In genomic region chr4:43957846-43958461, GRCm38 (mm10) we compare ENCODE assay signal across 8 mouse cellular contexts. TPM values are rescaled to one million over a fixed set of nuclear protein-coding genes. Genes with fewer than 3 reads are reported as not detected.
DNase-seq lines count a peak whose midpoint lies in the region; ATAC-seq and TF ChIP-seq lines count a peak whose summit lies in the region.

No protein-coding gene starts in this region.

- no peak for TF ChIP-seq EP300 in MEL (IDR thresholded peaks at IDR 0.05; ENCODE audit: low read depth in 1 of 2, low read length in 2 of 2)

- H3K4me3 ChIP-seq in MEL (ENCODE audit: control insufficient read depth in 1 of 2, insufficient read depth in 1 of 2, low read depth in 2 of 2, low read length in 2 of 2), result peak overlapping the region; percentile 65 to 89
- H3K4me3 ChIP-seq in forebrain, embryonic 13.5 days, result peak overlapping the region; percentile 74
- H3K4me3 ChIP-seq in hindbrain, embryonic 11.5 days (ENCODE audit: low read depth, low read length), result peak overlapping the region; percentile 71
- peak overlapping the region; percentile 77 for H3K4me3 ChIP-seq in liver, embryonic 13.5 days (replicated peaks)
- peak overlapping the region; percentile 77 for H3K4me3 ChIP-seq in neural tube, embryonic 13.5 days

- TF ChIP-seq POLR2A in MEL (IDR thresholded peaks at IDR 0.05; ENCODE audit: control insufficient read depth in 1 of 2, insufficient read depth in 1 of 2, low read depth in 1 of 2, low read length in 2 of 2, poor library complexity in 1 of 2), result no peak

- H3K4me2 ChIP-seq in forebrain, embryonic 13.5 days, result peak overlapping the region; percentile 89
- H3K4me2 ChIP-seq in hindbrain, embryonic 11.5 days (replicated peaks; ENCODE audit: low read depth, low read length), result peak overlapping the region; percentile 88
- H3K4me2 ChIP-seq in liver, embryonic 13.5 days, result peak overlapping the region; percentile 97
- H3K4me2 ChIP-seq in neural tube, embryonic 13.5 days, result peak overlapping the region; percentile 90

- peak; percentile 34; the same call in 1 of the 2 replicates for ATAC-seq in frontal cortex, adult (ENCODE audit: low TSS enrichment)
- ATAC-seq in forebrain, embryonic 13.5 days, result peak; percentile 86
- ATAC-seq in hindbrain, embryonic 11.5 days (ENCODE audit: low FRiP score), result peak; percentile 87
- peak; percentile 11 for ATAC-seq in liver, embryonic 13.5 days (ENCODE audit: low read depth)
- peak; percentile 87 for ATAC-seq in neural tube, embryonic 13.5 days (ENCODE audit: low read depth)

- peaks cover 1% of the 10 kb centered on the region for H3K79me2 ChIP-seq in MEL (ENCODE audit: control insufficient read depth, insufficient read depth, low read length, poor library complexity)

- no peaks in the 10 kb centered on the region for H3K9me3 ChIP-seq in MEL (replicated peaks; ENCODE audit: insufficient read depth, low read length)
- H3K9me3 ChIP-seq in forebrain, embryonic 13.5 days (replicated peaks), result no peaks in the 10 kb centered on the region
- H3K9me3 ChIP-seq in hindbrain, embryonic 11.5 days (ENCODE audit: control insufficient read depth, low read length), result no peaks in the 10 kb centered on the region
- H3K9me3 ChIP-seq in liver, embryonic 13.5 days (replicated peaks), result no peaks in the 10 kb centered on the region
- H3K9me3 ChIP-seq in neural tube, embryonic 13.5 days, result no peaks in the 10 kb centered on the region

- TF ChIP-seq CTCF in MEL (IDR thresholded peaks at IDR 0.05 in 2 of 3, conservative IDR thresholded peaks at IDR 0.05 in 1 of 3; ENCODE audit: control insufficient read depth in 1 of 3, insufficient read depth in 1 of 3, low read depth in 2 of 3, low read length in 3 of 3, poor library complexity in 1 of 3, severe bottlenecking in 1 of 3), result no peak

- DNase-seq in frontal cortex, postnatal 36 days (ENCODE audit: low spot score in 2 of 2), result no peak
- peak; percentile 68 for DNase-seq in MEL (ENCODE audit: low read depth, low spot score)
- DNase-seq in hindbrain, embryonic 11.5 days (ENCODE audit: low spot score), result peak; percentile 86
- DNase-seq in liver, embryonic 13.5 days, result no peak
- DNase-seq in yolk sac, embryonic 10.5 days (ENCODE audit: low spot score), result peak; percentile 61

- WGBS in forebrain, embryonic 13.5 days, result under 1% methylated on average over 26 of the region's 26 CpGs
- WGBS in hindbrain, embryonic 11.5 days, result 0% methylated on average over 26 of the region's 26 CpGs
- WGBS in liver, embryonic 13.5 days (ENCODE audit: insufficient replicate concordance), result under 1% methylated on average over 26 of the region's 26 CpGs
- under 1% methylated on average over 26 of the region's 26 CpGs for WGBS in neural tube, embryonic 13.5 days

- peaks cover 0 to 27% of the 10 kb centered on the region in 2 experiments; a peak in 2 of 4 replicates for H3K36me3 ChIP-seq in MEL (ENCODE audit: control insufficient read depth in 1 of 2, insufficient read depth in 2 of 2, low read length in 2 of 2)
- H3K36me3 ChIP-seq in forebrain, embryonic 13.5 days (ENCODE audit: poor library complexity, severe bottlenecking), result no peaks in the 10 kb centered on the region
- no peaks in the 10 kb centered on the region for H3K36me3 ChIP-seq in hindbrain, embryonic 11.5 days (ENCODE audit: control insufficient read depth, insufficient read depth, low read length)
- no peaks in the 10 kb centered on the region for H3K36me3 ChIP-seq in liver, embryonic 13.5 days
- no peaks in the 10 kb centered on the region for H3K36me3 ChIP-seq in neural tube, embryonic 13.5 days

- TF ChIP-seq RAD21 in MEL (IDR thresholded peaks at IDR 0.05; ENCODE audit: low read depth, low read length), result no peak

- no peaks in the 10 kb centered on the region for H3K27me3 ChIP-seq in MEL (ENCODE audit: control insufficient read depth in 1 of 2, insufficient read depth in 2 of 2, low read length in 2 of 2)
- no peaks in the 10 kb centered on the region for H3K27me3 ChIP-seq in forebrain, embryonic 13.5 days
- peaks cover 3% of the 10 kb centered on the region for H3K27me3 ChIP-seq in hindbrain, embryonic 11.5 days (ENCODE audit: control insufficient read depth, insufficient read depth, low read length)
- 0 out of 2 replicates have a peak, but pooled peaks cover 11% of the 10 kb centered on the region for H3K27me3 ChIP-seq in liver, embryonic 13.5 days
- no peaks in the 10 kb centered on the region; the same call in 1 of the 2 replicates for H3K27me3 ChIP-seq in neural tube, embryonic 13.5 days

- H3K9ac ChIP-seq in MEL (ENCODE audit: control insufficient read depth, low read depth, low read length, poor library complexity, severe bottlenecking), result peak overlapping the region; percentile 69
- H3K9ac ChIP-seq in forebrain, embryonic 13.5 days, result peak overlapping the region; percentile 83
- peak overlapping the region; percentile 81 for H3K9ac ChIP-seq in hindbrain, embryonic 11.5 days (ENCODE audit: low read depth, low read length)
- H3K9ac ChIP-seq in liver, embryonic 13.5 days, result peak overlapping the region; percentile 79
- H3K9ac ChIP-seq in neural tube, embryonic 13.5 days, result peak overlapping the region; percentile 85

- peak overlapping the region; percentile 60 for H3K27ac ChIP-seq in MEL (ENCODE audit: control insufficient read depth, low read depth, low read length)
- H3K27ac ChIP-seq in forebrain, embryonic 13.5 days, result peak overlapping the region; percentile 81
- peak overlapping the region; percentile 74 for H3K27ac ChIP-seq in hindbrain, embryonic 11.5 days (ENCODE audit: low read depth, low read length)
- H3K27ac ChIP-seq in liver, embryonic 13.5 days, result peak overlapping the region; percentile 73
- H3K27ac ChIP-seq in neural tube, embryonic 13.5 days (replicated peaks), result peak overlapping the region; percentile 90

- peaks cover 21 to 29% of the 10 kb centered on the region in 2 experiments for H3K4me1 ChIP-seq in MEL (ENCODE audit: control insufficient read depth in 1 of 2, insufficient read depth in 2 of 2, low read length in 2 of 2)
- peaks cover 14% of the 10 kb centered on the region for H3K4me1 ChIP-seq in forebrain, embryonic 13.5 days
- peaks cover 4% of the 10 kb centered on the region; the same call in 1 of the 2 replicates for H3K4me1 ChIP-seq in hindbrain, embryonic 11.5 days (replicated peaks; ENCODE audit: control insufficient read depth, insufficient read depth, low read length)
- peaks cover 62% of the 10 kb centered on the region for H3K4me1 ChIP-seq in liver, embryonic 13.5 days (replicated peaks)
- H3K4me1 ChIP-seq in neural tube, embryonic 13.5 days (replicated peaks), result peaks cover 22% of the 10 kb centered on the region

TF ChIP-seq in MEL, 35 proteins besides CTCF, POLR2A, EP300 and RAD21:
- 0 out of 2 replicates have a peak, but pooled peaks have one; percentile 8 for TF ChIP-seq RCOR1 (IDR thresholded peaks at IDR 0.05; ENCODE audit: low read depth, low read length)
- TF ChIP-seq ZKSCAN1 (IDR thresholded peaks at IDR 0.05; ENCODE audit: low read depth, low read length), result no peak
- no peak for TF ChIP-seq UBTF (IDR thresholded peaks at IDR 0.05; ENCODE audit: borderline replicate concordance, insufficient read depth, low read depth, low read length)
- 0 out of 2 replicates have a peak, but pooled peaks have one; percentile 8 for TF ChIP-seq CHD1 (IDR thresholded peaks at IDR 0.05; ENCODE audit: low read depth, low read length)
- TF ChIP-seq SIN3A (IDR thresholded peaks at IDR 0.05; ENCODE audit: low read length), result no peak
TF ChIP-seq in MEL: peak in this region for 2.

RNA-seq across cellular contexts. Expression of gene Glipr2, which starts 0.8 kb away (rescaled TPM):
- 22.8 and 30.6 TPM in 2 replicates for total RNA-seq in MEL (2012; rRNA removed)
- polyA plus RNA-seq in MEL (2012; ENCODE audit: insufficient read depth in 1 of 2, insufficient read length in 2 of 2, low read depth in 1 of 2, low replicate concordance in 2 of 2, missing spikeins in 1 of 2), result 10 to 100 TPM in 1 of 2 experiments, not detected in 1; 25.0 TPM
- polyA plus RNA-seq in forebrain, embryonic 13.5 days (2015; fragmentation: Nextera tagmentation; extraction: Ambion mirVana), result 37.1 and 38.7 TPM in 2 replicates
- 109 and 117 TPM in 2 replicates for polyA plus RNA-seq in hindbrain, embryonic 11.5 days (2014; fragmentation: Nextera tagmentation; extraction: Ambion mirVana)
- 39.0 and 45.7 TPM in 2 replicates for polyA plus RNA-seq in liver, embryonic 13.5 days (2015; fragmentation: Nextera tagmentation; extraction: Ambion mirVana)
- 70.9 and 81.6 TPM in 2 replicates for polyA plus RNA-seq in neural tube, embryonic 13.5 days (2015; fragmentation: Nextera tagmentation; extraction: Ambion mirVana)

RNA-seq across cellular contexts. Expression of gene Ccin, which starts 25.3 kb away (rescaled TPM):
- total RNA-seq in MEL (2012; rRNA removed), result not detected in 2 replicates
- under 1 TPM in 1 of 2 experiments, not detected in 1; 0.04 TPM for polyA plus RNA-seq in MEL (2012; ENCODE audit: insufficient read depth in 1 of 2, insufficient read length in 2 of 2, low read depth in 1 of 2, low replicate concordance in 2 of 2, missing spikeins in 1 of 2)
- not detected in 2 replicates for polyA plus RNA-seq in forebrain, embryonic 13.5 days (2015; fragmentation: Nextera tagmentation; extraction: Ambion mirVana)
- 0.17 TPM in 1 of 2 replicates, not detected in the other for polyA plus RNA-seq in hindbrain, embryonic 11.5 days (2014; fragmentation: Nextera tagmentation; extraction: Ambion mirVana)
- not detected in 2 replicates for polyA plus RNA-seq in liver, embryonic 13.5 days (2015; fragmentation: Nextera tagmentation; extraction: Ambion mirVana)
- not detected in 2 replicates for polyA plus RNA-seq in neural tube, embryonic 13.5 days (2015; fragmentation: Nextera tagmentation; extraction: Ambion mirVana)

RNA-seq across cellular contexts. Expression of gene Clta, which starts 46.3 kb away (rescaled TPM):
- total RNA-seq in MEL (2012; rRNA removed), result 426 and 451 TPM in 2 replicates
- 100 to 1,000 TPM in 1 of 2 experiments, not detected in 1; 589 TPM for polyA plus RNA-seq in MEL (2012; ENCODE audit: insufficient read depth in 1 of 2, insufficient read length in 2 of 2, low read depth in 1 of 2, low replicate concordance in 2 of 2, missing spikeins in 1 of 2)
- polyA plus RNA-seq in forebrain, embryonic 13.5 days (2015; fragmentation: Nextera tagmentation; extraction: Ambion mirVana), result 249 and 262 TPM in 2 replicates
- polyA plus RNA-seq in hindbrain, embryonic 11.5 days (2014; fragmentation: Nextera tagmentation; extraction: Ambion mirVana), result 284 and 291 TPM in 2 replicates
- polyA plus RNA-seq in liver, embryonic 13.5 days (2015; fragmentation: Nextera tagmentation; extraction: Ambion mirVana), result 164 and 166 TPM in 2 replicates
- polyA plus RNA-seq in neural tube, embryonic 13.5 days (2015; fragmentation: Nextera tagmentation; extraction: Ambion mirVana), result 346 and 355 TPM in 2 replicates

Comparison
In these comparisons a context has a peak if more than half of its experiments do, and no peak if none do; other contexts are left out.
1. ATAC-seq: peak in every context shown above with its lines; median percentile 87 in hindbrain, embryonic 11.5 days; 87 in neural tube, embryonic 13.5 days; 86 in forebrain, embryonic 13.5 days; 34 in frontal cortex, adult; 11 in liver, embryonic 13.5 days.
2. DNase-seq: peak in MEL (single experiment), hindbrain, embryonic 11.5 days (single experiment) and yolk sac, embryonic 10.5 days (single experiment); none in frontal cortex, postnatal 36 days (0 of 2) and liver, embryonic 13.5 days (single experiment).
3. Peak in every context shown above with its lines, with median percentiles within 50 percentile points of each other: H3K27ac ChIP-seq, H3K4me3 ChIP-seq, H3K9ac ChIP-seq and H3K4me2 ChIP-seq.